Mouse (Mus musculus) C2C12 (cell line): Measurements from ENCODE around the gene Creb3l4.

ENCODE experiments used
- CTCF ChIP-seq: IDR thresholded peaks from one replicate; pipeline ENCODE4 v1.5.1; 2011; ENCODE audit not compliant: control insufficient read depth, insufficient read depth, insufficient read length
- MAX ChIP-seq: IDR thresholded peaks from one replicate; pipeline ENCODE4 v1.6.1; 2011; ENCODE audit warnings: mild to moderate bottlenecking, control low read depth
- MYOD1 ChIP-seq: IDR thresholded peaks from one replicate; pipeline ENCODE4 v1.6.1; 2011; ENCODE audit warnings: low read depth; ENCODE audit not compliant: control insufficient read depth, insufficient read length
- MYOG ChIP-seq: IDR thresholded peaks from one replicate; pipeline ENCODE4 v1.6.1; 2011; ENCODE audit not compliant: control insufficient read depth, insufficient read length; ENCODE audit errors: extremely low read depth
- USF1 ChIP-seq: IDR thresholded peaks from one replicate; pipeline ENCODE4 v1.6.1; 2011; ENCODE audit warnings: low read depth, mild to moderate bottlenecking, control low read depth, moderate library complexity

- TF ChIP-seq CTCF = no peak
- no peak for TF ChIP-seq USF1
- TF ChIP-seq MAX = no peak
- no peak for TF ChIP-seq MYOG
- no peak for TF ChIP-seq MYOD1
Observed at GRCm38 (mm10) chr3:90241669-90242358, 1.5 kb downstream of the Creb3l4 start.
